Mouse (Mus musculus) olfactory bulb, adult 2 months (tissue): Measurements from ENCODE around the gene Gm10130. TPM values are rescaled to one million over a fixed set of nuclear protein-coding genes. Genes with fewer than 3 reads are reported as not detected.
A peak's percentile ranks its signal among the peaks of the same experiment; 100 is the strongest.
"Not testable (repeated sequence)": the region's sequence is repeated elsewhere in the genome, so short reads cannot be mapped to it uniquely, and the experiment has no call there.

Experiments
- H3K27ac ChIP-seq: fragments of 200-500 bp; 2 replicates; pipeline ENCODE4 v1.5.1; 2012; ENCODE audit warnings: low read depth, low read length; ENCODE audit not compliant: insufficient read depth
- H3K4me1 ChIP-seq: fragments of 200-500 bp; 2 replicates; pipeline ENCODE4 v1.6.1; 2012; ENCODE audit warnings: low read length; ENCODE audit not compliant: control insufficient read depth, insufficient read depth
- H3K4me3 ChIP-seq: fragments of 200-500 bp; 2 replicates; pipeline ENCODE4 v1.5.1; 2012; ENCODE audit warnings: mild to moderate bottlenecking, low read depth, low read length, moderate library complexity; ENCODE audit not compliant: insufficient read depth
- CTCF ChIP-seq: fragments of 200-500 bp; IDR thresholded peaks from 2 replicates; pipeline ENCODE4 v1.5.1; 2012; ENCODE audit warnings: low read depth, mild to moderate bottlenecking, low read length, moderate library complexity; ENCODE audit not compliant: insufficient read depth
- POLR2A ChIP-seq: fragments of 200-500 bp; IDR thresholded peaks from 2 replicates; pipeline ENCODE4 v1.6.1; 2012; ENCODE audit warnings: mild to moderate bottlenecking, low read depth, low read length, moderate library complexity; ENCODE audit not compliant: insufficient read depth
- WGBS: fragments of 180-500 bp; shearing (Covaris S2); methylation state at CpG from one replicate; pipeline ENCODE4 v1.1.7; 2018; 5-methylcytosine and 5-hydroxymethylcytosine counted together
- polyA plus RNA-seq: library from polyadenylated mRNA; stranded (reverse); fragments of >200 nt; gene quantifications from 2 replicates; pipeline ENCODE4 v1.2.4, GENCODE M21; 2012; ENCODE audit warnings: low replicate concordance; ENCODE audit not compliant: missing spikeins, insufficient read depth, insufficient read length

The Gm10130 gene
- not detected in 2 replicates for polyA plus RNA-seq

DNA sequence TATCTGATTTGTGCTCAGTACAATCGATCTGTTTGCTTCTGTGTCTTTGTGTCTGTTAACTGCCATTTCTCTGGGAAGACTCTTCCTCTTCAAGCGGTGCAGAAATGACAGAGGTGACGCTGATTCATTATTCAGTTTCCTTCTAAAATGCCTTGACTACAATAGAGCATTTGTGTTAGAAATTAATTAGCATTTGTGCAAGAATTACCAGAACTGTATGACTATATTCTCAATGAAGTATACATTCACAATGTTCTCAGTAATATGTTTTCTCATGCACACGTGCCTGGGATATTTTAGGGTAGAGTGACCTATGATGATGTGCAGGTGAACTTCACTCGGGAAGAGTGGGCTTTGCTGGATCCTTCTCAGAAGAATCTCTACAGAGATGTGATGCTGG is at the start of gene Gm10130:
Gm10130 (plus strand) TSS at position 301 of the 400 bp plus-strand sequence.
- no peak for TF ChIP-seq POLR2A
- no peak for TF ChIP-seq CTCF
- H3K4me1 ChIP-seq: no peaks in the 10 kb centered on the region
- no peak within 1 kb of the TSS for H3K4me3 ChIP-seq
- no peak within 1 kb of the TSS for H3K27ac ChIP-seq
- WGBS: 95% methylated on average over 5 of the region's 5 CpGs

DNA sequence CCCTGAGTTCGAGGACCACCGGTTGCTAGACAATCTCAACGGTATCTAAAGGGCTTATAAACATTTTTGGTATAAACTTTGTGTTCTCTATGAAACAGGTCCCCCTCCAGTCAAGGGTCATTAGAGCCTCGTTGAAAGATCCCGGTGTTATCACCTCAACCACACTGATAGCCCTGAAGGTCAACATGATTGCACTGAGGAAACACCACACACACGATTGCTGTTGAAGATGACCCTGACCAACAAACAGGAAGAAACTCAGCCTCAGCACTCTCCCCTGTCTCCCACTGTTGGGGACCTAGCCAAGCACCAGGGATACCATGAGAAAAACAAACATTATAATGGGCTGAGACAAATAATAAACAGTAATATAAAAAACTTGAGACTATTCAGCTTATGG is 29.8 kb upstream of the Gm10130 start:
- Histone ChIP-seq H3K27ac (no peak overlapping the region), H3K4me1 (no peaks in the 10 kb centered on the region), H3K4me3 (no peak overlapping the region)
- 90% methylated on average over 6 of the region's 6 CpGs for WGBS
- TF ChIP-seq CTCF (no peak), POLR2A (no peak)

DNA sequence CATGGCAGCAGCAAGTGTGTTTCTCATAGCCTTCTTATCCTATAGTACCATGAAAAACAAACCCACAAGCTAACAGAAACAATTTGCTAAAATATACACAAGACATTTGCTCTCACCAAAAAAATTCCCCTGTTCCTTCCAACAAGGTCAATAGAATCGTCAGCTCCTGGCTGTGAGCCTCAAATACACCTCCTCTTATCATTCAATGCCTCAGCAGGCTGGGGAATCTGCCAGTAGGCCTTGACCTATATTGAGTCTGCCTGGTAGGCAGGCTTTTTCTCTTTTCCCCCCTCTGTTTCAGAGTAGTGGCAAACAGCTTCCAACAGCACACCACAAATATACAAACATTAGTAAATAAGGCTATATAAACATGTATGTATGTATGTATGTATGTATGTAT is 24.4 kb upstream of the Gm10130 start:
- WGBS: 48% methylated on average over 1 of the region's 1 CpGs
- Histone ChIP-seq H3K4me3 (no peak overlapping the region), H3K27ac (no peak overlapping the region), H3K4me1 (no peaks in the 10 kb centered on the region)
- TF ChIP-seq CTCF (no peak), POLR2A (no peak)

DNA sequence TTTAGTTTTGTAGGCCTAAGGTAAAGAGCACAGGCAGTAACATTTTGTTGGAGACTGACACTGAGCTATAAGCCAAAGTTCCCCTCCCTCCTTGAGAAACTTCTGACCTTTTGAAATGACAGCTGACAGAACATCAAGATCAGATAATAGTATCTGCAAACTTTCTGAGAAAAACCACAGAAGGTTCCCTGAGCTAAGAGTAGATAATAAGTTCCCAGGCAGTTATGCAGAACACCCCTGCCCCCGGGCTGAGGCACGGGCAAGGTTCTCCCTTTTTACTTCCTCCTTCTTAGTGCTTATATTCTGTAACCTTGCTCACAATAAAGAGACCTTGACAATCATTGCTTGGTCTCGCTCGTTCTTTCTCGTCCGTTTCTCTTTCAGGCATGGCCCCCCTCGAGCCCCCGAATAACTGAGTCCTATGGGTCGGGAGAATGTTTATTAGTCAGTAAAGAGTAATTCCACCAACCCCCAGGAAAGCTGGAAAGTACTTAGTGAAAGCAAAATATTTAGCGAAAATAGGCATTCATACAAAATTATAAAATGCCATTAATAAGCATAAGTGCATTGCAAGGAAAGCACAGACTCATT is 16.2 kb upstream of the Gm10130 start:
- Histone ChIP-seq H3K4me3 (no peak overlapping the region), H3K4me1 (no peaks in the 10 kb centered on the region), H3K27ac (no peak overlapping the region)
- 86% methylated on average over 10 of the region's 10 CpGs for WGBS
- TF ChIP-seq POLR2A: no peak
- no peak for TF ChIP-seq CTCF

DNA sequence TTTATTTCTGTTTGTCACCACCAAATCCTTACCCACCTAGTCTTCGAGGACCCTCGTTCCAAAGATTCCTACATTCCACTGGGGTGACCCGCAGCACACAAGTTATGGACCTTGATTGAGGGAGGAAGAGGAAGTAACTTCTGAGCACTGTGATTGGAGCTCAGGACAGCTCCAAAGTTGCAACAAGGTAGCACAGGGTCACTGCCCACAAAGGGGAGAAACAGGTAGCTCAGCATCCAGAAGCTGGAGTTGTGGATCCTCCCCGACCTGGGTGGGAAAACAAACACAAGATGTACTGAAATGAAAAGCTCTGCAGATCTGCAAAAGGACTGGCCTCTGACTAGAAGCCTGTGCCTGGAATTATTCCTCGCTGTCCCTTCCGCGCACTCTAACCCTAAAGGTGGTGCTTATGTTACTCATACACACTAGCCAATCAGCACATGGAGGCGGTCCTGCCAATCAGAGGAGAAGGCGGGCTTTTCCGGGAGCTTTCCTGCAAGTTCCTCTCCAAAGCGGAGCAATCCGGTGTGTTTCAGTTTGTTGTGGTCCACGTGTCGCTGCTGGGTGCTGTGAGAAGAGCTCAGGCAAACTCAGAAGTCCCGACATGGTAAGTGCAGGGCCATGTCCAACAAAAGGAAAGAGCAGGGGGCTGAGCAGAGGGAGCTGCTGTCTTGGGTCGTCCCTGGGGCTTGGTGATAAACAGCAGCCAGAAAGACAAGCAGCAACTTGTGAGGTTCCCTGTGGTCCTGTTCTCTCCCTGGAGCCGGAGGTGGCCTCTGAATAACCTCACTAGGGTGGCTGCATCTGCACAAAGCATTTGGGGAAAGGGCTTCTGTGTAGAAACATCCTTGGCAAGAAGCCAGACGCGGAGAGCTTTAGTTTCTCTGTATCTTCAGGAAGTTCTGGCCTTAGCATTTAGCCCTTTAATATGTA is 12.3 kb upstream of the Gm10130 start:
- peak overlapping the region; percentile 71 for H3K4me3 ChIP-seq
- not testable (repeated sequence) for H3K4me1 ChIP-seq, H3K27ac ChIP-seq
- WGBS: 16% methylated on average over 19 of the region's 19 CpGs

DNA sequence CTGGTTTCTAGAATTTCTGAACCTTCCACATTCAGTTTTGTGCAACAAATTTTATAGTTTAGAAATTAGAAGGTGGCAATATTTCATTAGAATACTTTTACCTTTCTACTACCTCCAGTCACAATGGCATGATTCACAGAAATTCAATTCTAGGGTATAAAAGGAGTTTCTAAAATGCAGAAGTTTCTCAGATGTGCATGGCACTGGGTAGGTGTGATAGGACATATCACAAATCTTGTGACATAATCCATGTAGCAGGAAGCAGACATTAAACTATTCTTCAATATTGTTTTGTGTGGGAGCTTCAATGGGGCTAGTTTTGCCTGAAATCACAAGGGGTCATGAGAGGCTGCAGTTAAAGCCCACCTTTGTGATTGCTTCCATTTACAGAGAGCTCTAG is 7.4 kb upstream of the Gm10130 start:
- TF ChIP-seq CTCF (no peak), POLR2A (no peak)
- Histone ChIP-seq H3K4me3 (no peak overlapping the region), H3K27ac (no peak overlapping the region), H3K4me1 (no peaks in the 10 kb centered on the region)

DNA sequence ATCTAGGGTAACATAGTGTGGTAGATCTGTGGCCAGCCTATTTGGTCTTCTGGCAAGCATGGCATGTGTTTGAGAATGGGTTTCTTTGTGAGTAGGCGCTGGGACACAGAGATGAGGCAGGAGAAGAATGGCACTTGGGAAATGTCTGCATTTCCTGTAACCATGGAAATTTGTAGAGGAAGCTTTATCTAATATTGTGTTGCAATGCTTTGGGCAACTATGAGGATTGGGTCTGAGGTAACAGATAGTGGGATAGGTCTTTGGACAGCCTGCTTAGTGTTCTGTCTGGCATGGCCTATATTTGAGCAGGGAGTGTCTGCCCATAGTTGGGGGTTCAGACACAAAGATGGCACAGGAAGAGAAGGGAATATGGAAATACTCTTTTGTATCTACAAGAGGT is 4.5 kb upstream of the Gm10130 start:
- TF ChIP-seq POLR2A (no peak), CTCF (no peak)
- H3K4me1 ChIP-seq: no peaks in the 10 kb centered on the region
- no peak overlapping the region for H3K4me3 ChIP-seq
- H3K27ac ChIP-seq: no peak overlapping the region
- 97% methylated on average over 1 of the region's 1 CpGs for WGBS

DNA sequence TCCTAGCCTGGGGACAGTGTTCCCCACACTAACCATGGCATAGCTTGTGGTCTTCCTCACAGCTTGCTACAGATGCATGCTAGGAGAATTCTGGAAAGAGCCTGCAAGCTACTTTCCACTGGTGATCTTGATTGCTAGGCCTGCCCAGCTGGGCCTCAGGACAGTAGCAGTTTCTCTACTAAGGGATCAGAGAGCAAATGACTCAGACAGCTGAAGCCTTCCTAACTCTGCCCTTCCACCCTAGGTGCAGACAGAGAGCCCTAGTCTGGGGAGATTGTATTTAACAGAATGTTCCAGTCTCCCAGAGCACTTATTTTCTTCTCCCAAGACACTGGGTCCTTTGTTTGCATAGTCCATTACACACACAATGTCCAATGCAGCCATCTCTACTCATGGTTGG is 33.6 kb downstream of the Gm10130 start:
- not testable (repeated sequence) for H3K4me3 ChIP-seq, H3K4me1 ChIP-seq, H3K27ac ChIP-seq

DNA sequence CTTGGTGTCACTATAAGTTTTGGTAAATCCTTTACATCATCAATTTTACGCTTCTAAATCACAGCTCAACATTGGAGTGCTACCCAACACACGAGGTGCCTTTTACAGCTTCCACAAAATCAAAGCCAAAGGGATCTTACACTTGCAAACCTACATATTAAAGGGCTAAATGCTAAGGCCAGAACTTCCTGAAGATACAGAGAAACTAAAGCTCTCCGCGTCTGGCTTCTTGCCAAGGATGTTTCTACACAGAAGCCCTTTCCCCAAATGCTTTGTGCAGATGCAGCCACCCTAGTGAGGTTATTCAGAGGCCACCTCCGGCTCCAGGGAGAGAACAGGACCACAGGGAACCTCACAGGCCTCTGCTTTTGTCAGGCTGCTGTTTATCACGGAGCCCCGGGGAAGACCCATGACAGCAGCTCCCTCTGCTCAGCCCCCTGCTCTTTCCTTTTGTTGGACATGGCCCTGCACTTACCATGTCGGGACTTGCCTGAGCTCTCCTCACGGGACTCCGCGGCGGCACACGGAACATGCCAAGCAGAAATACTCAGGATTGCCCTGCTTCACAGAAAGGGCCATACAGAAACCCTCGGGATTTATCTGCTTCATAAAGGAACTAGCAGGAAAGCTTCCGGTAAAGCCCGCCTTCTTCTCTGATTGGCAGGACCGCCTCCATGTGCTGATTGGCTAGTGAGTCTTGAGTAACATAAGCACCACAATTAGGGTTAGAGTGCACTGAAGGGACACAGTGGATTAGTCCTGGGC is 38.8 kb downstream of the Gm10130 start, which contains the start of gene 3300002I08Rik:
3300002I08Rik (minus strand) TSS at position 653 of the 765 bp plus-strand sequence.
- H3K27ac ChIP-seq: peak within 1 kb of the TSS; percentile 69
- not testable (repeated sequence) for H3K4me1 ChIP-seq
- H3K4me3 ChIP-seq: peak within 1 kb of the TSS; percentile 77
- 4% methylated on average over 17 of the region's 17 CpGs for WGBS
